Mouse (Mus musculus): Measurements from ENCODE around the gene 2610528J11Rik.

DNA sequence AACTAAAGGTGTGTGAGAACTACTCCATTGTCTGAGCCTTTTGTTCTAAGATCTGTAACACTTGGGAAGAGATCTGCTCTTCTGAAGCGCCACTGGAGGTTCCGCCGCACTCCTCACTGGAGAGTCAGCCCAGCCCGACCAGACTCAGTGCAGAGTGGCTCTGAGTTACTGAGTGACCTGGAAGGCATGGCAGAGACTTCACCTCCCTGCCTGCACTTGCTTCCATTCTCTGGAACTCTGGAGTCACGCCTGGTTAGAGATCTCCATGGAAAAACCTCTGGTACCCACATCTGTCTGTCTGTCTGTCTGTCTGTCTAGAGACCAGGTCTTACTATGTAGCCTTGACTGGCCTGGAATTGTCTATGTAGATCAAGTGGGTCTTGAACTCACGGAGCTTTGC lies 8.8 kb downstream of the 2610528J11Rik start:
- TF ChIP-seq MYOD1 (IDR thresholded peaks at IDR 0.05; ENCODE audit: control insufficient read depth in 1 of 3, insufficient read length in 2 of 3, low read depth in 2 of 3) = no peak
- TF ChIP-seq POLR2A (IDR thresholded peaks at IDR 0.05; ENCODE audit: insufficient read length, low read depth) = no peak
- TF ChIP-seq SRF (IDR thresholded peaks at IDR 0.05; ENCODE audit: control insufficient read depth, insufficient read length, low read depth) = no peak

All from myocyte (in vitro differentiated cells).